Mouse (Mus musculus) adrenal gland, adult 2 months (tissue): ENCODE measurements around the gene Vmn1r52. TPM values are rescaled to one million over a fixed set of nuclear protein-coding genes. Genes with fewer than 3 reads are reported as not detected.
"Not testable (repeated sequence)": the region's sequence is repeated elsewhere in the genome, so short reads cannot be mapped to it uniquely, and the experiment has no call there.

Experiments used
- DNase-seq: peaks from one replicate; pipeline ENCODE4 v3.0.0; 2021
- long read RNA-seq: library from polyadenylated mRNA; stranded (forward); transcript quantifications from one replicate; pipeline ENCODE4 v2.0.0, GENCODE M21; 2021
- polyA plus RNA-seq: library from polyadenylated mRNA; depleted of rRNA; stranded (reverse); fragments of >200 nt; gene quantifications from 2 replicates; pipeline ENCODE4 v1.2.3, GENCODE M21; 2012; rRNA removed
- total RNA-seq, 2 experiments: library from RNA; stranded (reverse); gene quantifications; 2 replicates each; pipeline ENCODE4 v1.2.3; 2021

The Vmn1r52 gene
- total RNA-seq (not detected), polyA plus RNA-seq (not detected in 2 replicates)
- long read RNA-seq, result 0 reads

GRCm38 (mm10) chr6:90174508-90174907 is at the start of gene Vmn1r52:
TSS of gene Vmn1r52 (plus strand) at chr6:90174808.
- no peak for DNase-seq

GRCm38 (mm10) chr6:90160139-90160538 is 14.5 kb upstream of the Vmn1r52 start:
- DNase-seq, result no peak

- not testable (repeated sequence) for DNase-seq
These were observed 27.9 kb downstream of the Vmn1r52 start, which contains the start of gene V1ra8 for GRCm38 (mm10) chr6:90202493-90202892. TSS of gene V1ra8 (plus strand) at chr6:90202793.

- DNase-seq, result no peak
These were observed 49.7 kb downstream of the Vmn1r52 start, which contains the start of gene Vmn1r53 for GRCm38 (mm10) chr6:90224338-90224737. TSS of gene Vmn1r53 (minus strand) at chr6:90224438.

Other genes with a start within 250 kb of the Vmn1r52 start
- gene Vmn1r45, start 234.2 kb upstream of the Vmn1r52 start, total RNA-seq, result not detected
- gene Vmn1r45, start 234.2 kb upstream of the Vmn1r52 start, polyA plus RNA-seq, result not detected in 2 replicates
- not detected for gene Vmn1r46, start 205.5 kb upstream of the Vmn1r52 start, total RNA-seq
- not detected in 2 replicates for gene Vmn1r46, start 205.5 kb upstream of the Vmn1r52 start, polyA plus RNA-seq
- gene Vmn1r47, start 158.7 kb upstream of the Vmn1r52 start, total RNA-seq, result not detected
- not detected in 2 replicates for gene Vmn1r47, start 158.7 kb upstream of the Vmn1r52 start, polyA plus RNA-seq
- gene Vmn1r48, start 138.0 kb upstream of the Vmn1r52 start, total RNA-seq, result not detected
- not detected in 2 replicates for gene Vmn1r48, start 138.0 kb upstream of the Vmn1r52 start, polyA plus RNA-seq
- not detected for gene Vmn1r49, start 96.3 kb upstream of the Vmn1r52 start, total RNA-seq
- gene Vmn1r49, start 96.3 kb upstream of the Vmn1r52 start, polyA plus RNA-seq, result not detected in 2 replicates
- not detected for gene Vmn1r50, start 73.4 kb upstream of the Vmn1r52 start, total RNA-seq
- gene Vmn1r50, start 73.4 kb upstream of the Vmn1r52 start, polyA plus RNA-seq, result not detected in 2 replicates
- gene Vmn1r51, start 52.2 kb upstream of the Vmn1r52 start, total RNA-seq, result not detected
- not detected in 2 replicates for gene Vmn1r51, start 52.2 kb upstream of the Vmn1r52 start, polyA plus RNA-seq
- not detected for gene V1ra8, start 28.0 kb downstream of the Vmn1r52 start, total RNA-seq
- not detected in 2 replicates for gene V1ra8, start 28.0 kb downstream of the Vmn1r52 start, polyA plus RNA-seq
- gene Vmn1r53, start 49.6 kb downstream of the Vmn1r52 start, total RNA-seq, result not detected
- not detected in 2 replicates for gene Vmn1r53, start 49.6 kb downstream of the Vmn1r52 start, polyA plus RNA-seq
- not detected for gene Vmn1r54, start 71.5 kb downstream of the Vmn1r52 start, total RNA-seq
- not detected in 2 replicates for gene Vmn1r54, start 71.5 kb downstream of the Vmn1r52 start, polyA plus RNA-seq
- gene BC048671, start 126.4 kb downstream of the Vmn1r52 start, total RNA-seq, result not detected
- not detected in 2 replicates for gene BC048671, start 126.4 kb downstream of the Vmn1r52 start, polyA plus RNA-seq
- gene Chst13, start 150.4 kb downstream of the Vmn1r52 start, total RNA-seq, result not detected
- 0.36 and 0.85 TPM in 2 replicates for gene Chst13, start 150.4 kb downstream of the Vmn1r52 start, polyA plus RNA-seq
- 1 to 10 TPM in 1 of 2 experiments, not detected in 1; 1.3 TPM for gene Uroc1, start 158.5 kb downstream of the Vmn1r52 start, total RNA-seq
- 0.26 TPM in 1 of 2 replicates, not detected in the other for gene Uroc1, start 158.5 kb downstream of the Vmn1r52 start, polyA plus RNA-seq
- gene Zxdc, start 194.7 kb downstream of the Vmn1r52 start, total RNA-seq, result 10 to 100 TPM; 18.8 to 33.4 TPM
- gene Zxdc, start 194.7 kb downstream of the Vmn1r52 start, polyA plus RNA-seq, result 70.1 and 75.8 TPM in 2 replicates